Mouse (Mus musculus) MEL (cell line): ENCODE data around the gene Ern1.

ENCODE experiments used
- CHD2 ChIP-seq: IDR thresholded peaks from 2 replicates; pipeline ENCODE4 v1.6.1; 2011; ENCODE audit warnings: low read length, improper control_type of control experiment
- MAX ChIP-seq: IDR thresholded peaks from 2 replicates; pipeline ENCODE4 v1.6.1; 2011; ENCODE audit warnings: low read length, improper control_type of control experiment

DNA sequence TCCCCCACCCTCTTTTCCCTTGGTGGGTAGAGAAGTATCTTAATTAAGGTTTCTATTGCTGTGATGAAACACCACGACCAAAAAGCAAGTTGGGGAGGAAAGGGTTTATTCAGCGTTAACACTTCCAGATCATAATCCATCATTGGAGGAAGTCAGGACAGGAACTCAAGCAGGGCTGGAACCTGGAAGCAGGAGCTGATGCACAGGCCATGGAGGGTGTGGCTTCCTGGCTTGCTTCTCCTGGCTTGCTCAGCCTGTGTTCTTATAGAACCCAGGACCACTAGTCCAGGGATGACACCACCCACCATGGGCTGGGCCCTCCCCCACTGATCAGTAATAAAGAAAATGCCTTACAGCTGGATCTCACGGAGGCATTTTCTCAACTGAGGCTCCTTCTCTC is 96.9 kb downstream of the Ern1 start:
- TF ChIP-seq MAX (no peak), CHD2 (no peak)
